Mouse (Mus musculus): ENCODE measurements around the gene Ramp3.

Ramp3 gene

DNA sequence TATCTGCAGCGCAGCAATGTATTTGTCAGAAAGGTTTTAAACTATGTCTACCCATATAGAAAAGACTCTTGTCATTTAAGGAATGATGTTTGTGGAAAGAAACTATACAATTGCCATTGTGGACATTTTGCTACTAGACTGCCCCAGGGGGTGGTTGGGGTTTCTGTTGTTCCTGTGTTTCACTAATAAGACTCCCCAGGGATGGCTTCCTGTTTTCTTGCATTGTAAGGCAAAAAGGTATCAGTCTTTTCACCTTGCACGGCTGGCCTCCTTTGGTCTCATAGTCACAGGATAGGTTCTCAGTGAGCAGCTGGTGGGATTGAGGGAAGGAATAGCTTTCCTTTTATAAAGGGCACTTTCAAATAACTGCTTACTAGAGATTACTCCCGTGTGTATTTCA lies 26.4 kb downstream of the Ramp3 start:
- Histone ChIP-seq H3K27me3 (ENCODE audit: control insufficient read depth, insufficient read depth, low read length, poor library complexity, severe bottlenecking) (no peaks in the 10 kb centered on the region), H3K36me3 (ENCODE audit: control insufficient read depth, insufficient read depth, low read length, poor library complexity, severe bottlenecking) (no peaks in the 10 kb centered on the region)
- no peak for DNase-seq (ENCODE audit: low read depth, low spot score)

GRCm38 (mm10) chr11:6688888-6689287 lies 30.6 kb downstream of the Ramp3 start:
- DNase-seq (ENCODE audit: low read depth, low spot score): no peak
- H3K27me3 ChIP-seq (ENCODE audit: control insufficient read depth, insufficient read depth, low read length, poor library complexity, severe bottlenecking): no peaks in the 10 kb centered on the region
- no peaks in the 10 kb centered on the region for H3K36me3 ChIP-seq (ENCODE audit: control insufficient read depth, insufficient read depth, low read length, poor library complexity, severe bottlenecking)

GRCm38 (mm10) chr11:6692341-6692740 lies 34.0 kb downstream of the Ramp3 start:
- no peak for DNase-seq (ENCODE audit: low read depth, low spot score)
- H3K27me3 ChIP-seq (ENCODE audit: control insufficient read depth, insufficient read depth, low read length, poor library complexity, severe bottlenecking): no peaks in the 10 kb centered on the region
- H3K36me3 ChIP-seq (ENCODE audit: control insufficient read depth, insufficient read depth, low read length, poor library complexity, severe bottlenecking): no peaks in the 10 kb centered on the region

DNA sequence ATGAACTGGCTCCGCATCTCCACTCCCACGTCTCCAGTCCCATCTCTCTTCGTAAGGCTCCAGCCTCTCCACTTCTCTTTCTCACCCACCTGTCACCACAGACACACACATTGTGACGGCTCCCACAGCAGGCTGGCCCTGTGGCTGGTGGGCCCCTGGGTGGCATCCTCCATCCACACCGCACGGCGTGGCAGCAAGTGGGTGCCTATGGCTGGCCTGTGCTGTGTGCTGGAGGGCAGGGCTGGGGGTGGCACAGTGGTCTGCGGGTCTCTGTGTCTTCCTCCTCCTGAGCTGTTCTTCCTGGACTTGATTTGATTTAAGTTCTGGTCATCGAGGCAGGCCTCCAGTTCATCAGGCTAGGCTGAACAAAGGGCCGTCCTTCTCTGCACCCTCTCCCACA lies 35.8 kb downstream of the Ramp3 start:
- H3K27me3 ChIP-seq (ENCODE audit: control insufficient read depth, insufficient read depth, low read length, poor library complexity, severe bottlenecking): no peaks in the 10 kb centered on the region
- H3K36me3 ChIP-seq (ENCODE audit: control insufficient read depth, insufficient read depth, low read length, poor library complexity, severe bottlenecking): no peaks in the 10 kb centered on the region
- no peak for DNase-seq (ENCODE audit: low read depth, low spot score)

DNA sequence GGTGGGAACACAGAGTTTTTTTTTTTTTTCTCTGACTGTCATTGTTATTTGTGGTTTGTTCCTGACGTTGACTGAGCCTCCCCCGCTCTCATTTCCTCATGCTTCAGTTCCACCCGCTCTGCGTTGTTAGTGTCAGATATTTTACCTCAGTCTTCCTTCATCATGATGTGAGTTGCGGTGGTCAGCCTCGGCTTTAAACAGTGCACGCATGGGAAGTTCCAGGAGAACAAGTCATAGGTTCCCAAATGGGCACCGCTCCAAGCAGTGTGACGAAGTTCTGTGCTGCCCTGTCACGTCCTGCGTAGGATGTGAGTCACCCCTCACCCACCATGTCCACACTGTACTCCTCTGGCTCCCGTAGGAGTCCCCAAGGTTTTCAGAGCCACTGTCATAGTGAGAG lies 36.9 kb downstream of the Ramp3 start:
- H3K27me3 ChIP-seq (ENCODE audit: control insufficient read depth, insufficient read depth, low read length, poor library complexity, severe bottlenecking): no peaks in the 10 kb centered on the region
- no peaks in the 10 kb centered on the region for H3K36me3 ChIP-seq (ENCODE audit: control insufficient read depth, insufficient read depth, low read length, poor library complexity, severe bottlenecking)
- peak; percentile 28 for DNase-seq (ENCODE audit: low read depth, low spot score)

GRCm38 (mm10) chr11:6696551-6696950 lies 38.2 kb downstream of the Ramp3 start:
- Histone ChIP-seq H3K36me3 (ENCODE audit: control insufficient read depth, insufficient read depth, low read length, poor library complexity, severe bottlenecking) (no peaks in the 10 kb centered on the region), H3K27me3 (ENCODE audit: control insufficient read depth, insufficient read depth, low read length, poor library complexity, severe bottlenecking) (no peaks in the 10 kb centered on the region)
- DNase-seq (ENCODE audit: low read depth, low spot score): no peak

GRCm38 (mm10) chr11:6697751-6698150 lies 39.4 kb downstream of the Ramp3 start:
- no peaks in the 10 kb centered on the region for H3K27me3 ChIP-seq (ENCODE audit: control insufficient read depth, insufficient read depth, low read length, poor library complexity, severe bottlenecking)
- H3K36me3 ChIP-seq (ENCODE audit: control insufficient read depth, insufficient read depth, low read length, poor library complexity, severe bottlenecking): no peaks in the 10 kb centered on the region

DNA sequence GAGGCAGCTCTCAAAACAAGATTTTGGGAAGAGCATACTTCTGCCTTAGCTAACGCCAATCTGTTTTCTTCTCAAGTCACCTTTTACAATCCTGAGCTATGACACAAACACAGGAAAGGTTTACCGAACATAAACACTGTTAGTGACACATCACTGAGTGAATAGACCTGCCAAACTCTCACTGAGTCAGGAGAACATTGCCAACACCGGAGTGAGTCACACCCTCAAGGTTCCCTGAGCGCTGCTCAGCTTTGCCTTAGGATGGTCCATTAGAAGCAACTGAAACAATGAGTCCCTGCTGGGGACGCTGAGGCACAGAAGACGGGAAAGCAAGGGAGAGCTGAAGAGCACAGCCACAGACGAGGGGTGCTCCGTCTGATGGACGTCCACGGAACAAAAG lies 40.0 kb downstream of the Ramp3 start:
- no peaks in the 10 kb centered on the region for H3K36me3 ChIP-seq (ENCODE audit: control insufficient read depth, insufficient read depth, low read length, poor library complexity, severe bottlenecking)
- no peaks in the 10 kb centered on the region for H3K27me3 ChIP-seq (ENCODE audit: control insufficient read depth, insufficient read depth, low read length, poor library complexity, severe bottlenecking)
- no peak for DNase-seq (ENCODE audit: low read depth, low spot score)

More at GRCm38 (mm10) chr11:6697751-6698150, 39.4 kb downstream of the Ramp3 start:
- no peak for DNase-seq (ENCODE audit: low read depth, low spot score)

GRCm38 (mm10) chr11:6702258-6702657 lies 43.9 kb downstream of the Ramp3 start:
- no peak for DNase-seq (ENCODE audit: low read depth, low spot score)
- Histone ChIP-seq H3K27me3 (ENCODE audit: control insufficient read depth, insufficient read depth, low read length, poor library complexity, severe bottlenecking) (no peaks in the 10 kb centered on the region; the same call in 1 of the 2 replicates), H3K36me3 (ENCODE audit: control insufficient read depth, insufficient read depth, low read length, poor library complexity, severe bottlenecking) (no peaks in the 10 kb centered on the region)

GRCm38 (mm10) chr11:6704851-6705250 lies 46.5 kb downstream of the Ramp3 start:
- H3K36me3 ChIP-seq (ENCODE audit: control insufficient read depth, insufficient read depth, low read length, poor library complexity, severe bottlenecking): no peaks in the 10 kb centered on the region
- H3K27me3 ChIP-seq (ENCODE audit: control insufficient read depth, insufficient read depth, low read length, poor library complexity, severe bottlenecking): no peaks in the 10 kb centered on the region; the same call in 1 of the 2 replicates

GRCm38 (mm10) chr11:6705516-6705915 lies 47.2 kb downstream of the Ramp3 start:
- no peaks in the 10 kb centered on the region for H3K36me3 ChIP-seq (ENCODE audit: control insufficient read depth, insufficient read depth, low read length, poor library complexity, severe bottlenecking)
- DNase-seq (ENCODE audit: low read depth, low spot score): no peak
- H3K27me3 ChIP-seq (ENCODE audit: control insufficient read depth, insufficient read depth, low read length, poor library complexity, severe bottlenecking): no peaks in the 10 kb centered on the region; the same call in 1 of the 2 replicates

More at GRCm38 (mm10) chr11:6704851-6705250, 46.5 kb downstream of the Ramp3 start:
- DNase-seq (ENCODE audit: low read depth, low spot score): no peak

- DNase-seq (ENCODE audit: low read depth, low spot score): no peak
- Histone ChIP-seq H3K36me3 (ENCODE audit: control insufficient read depth, insufficient read depth, low read length, poor library complexity, severe bottlenecking) (no peaks in the 10 kb centered on the region), H3K27me3 (ENCODE audit: control insufficient read depth, insufficient read depth, low read length, poor library complexity, severe bottlenecking) (no peaks in the 10 kb centered on the region; the same call in 1 of the 2 replicates)
Measured at GRCm38 (mm10) chr11:6706796-6707195, 48.5 kb downstream of the Ramp3 start.

DNA sequence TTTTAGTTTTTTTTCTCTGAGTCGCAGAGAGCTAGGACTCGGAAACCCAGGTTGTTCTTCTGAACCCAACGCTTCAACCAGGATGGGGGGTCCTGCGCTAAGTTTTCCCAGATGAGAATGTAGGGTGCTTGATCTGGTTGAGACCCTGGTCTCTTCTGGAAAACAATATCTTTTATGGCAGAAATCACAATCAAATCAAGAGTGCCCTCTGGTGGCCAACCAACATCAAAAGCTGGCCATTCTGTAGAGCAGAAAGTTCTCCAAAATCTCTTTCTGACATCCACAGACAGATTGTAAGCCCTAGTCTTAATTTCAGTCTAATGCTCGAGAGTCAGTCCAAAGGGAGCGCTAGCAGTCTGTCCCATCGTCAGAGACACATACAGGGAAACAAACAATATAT lies 50.1 kb downstream of the Ramp3 start:
- H3K36me3 ChIP-seq (ENCODE audit: control insufficient read depth, insufficient read depth, low read length, poor library complexity, severe bottlenecking): no peaks in the 10 kb centered on the region
- DNase-seq (ENCODE audit: low read depth, low spot score): no peak
- no peaks in the 10 kb centered on the region; the same call in 1 of the 2 replicates for H3K27me3 ChIP-seq (ENCODE audit: control insufficient read depth, insufficient read depth, low read length, poor library complexity, severe bottlenecking)

DNA sequence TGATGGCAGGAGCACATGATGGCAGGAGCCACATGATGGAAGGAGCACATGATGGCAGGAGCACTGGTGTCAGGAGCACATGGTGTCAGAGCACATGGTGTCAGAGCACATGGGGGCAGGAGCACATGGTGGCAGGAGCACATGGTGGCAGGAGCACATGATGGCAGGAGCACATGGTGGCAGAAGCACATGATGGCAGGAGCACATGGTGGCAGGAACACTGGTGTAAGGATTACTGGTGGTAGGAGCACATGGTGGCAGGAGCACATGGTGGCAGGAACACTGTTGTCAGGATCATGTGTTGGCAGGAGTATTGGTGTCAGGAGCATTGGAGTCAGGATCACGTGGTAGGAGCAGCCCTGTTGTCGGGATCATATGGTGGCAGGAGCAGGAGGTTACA lies 52.1 kb downstream of the Ramp3 start:
- peak; percentile 9 for DNase-seq (ENCODE audit: low read depth, low spot score)
- no peaks in the 10 kb centered on the region; the same call in 1 of the 2 replicates for H3K27me3 ChIP-seq (ENCODE audit: control insufficient read depth, insufficient read depth, low read length, poor library complexity, severe bottlenecking)
- no peaks in the 10 kb centered on the region for H3K36me3 ChIP-seq (ENCODE audit: control insufficient read depth, insufficient read depth, low read length, poor library complexity, severe bottlenecking)

DNA sequence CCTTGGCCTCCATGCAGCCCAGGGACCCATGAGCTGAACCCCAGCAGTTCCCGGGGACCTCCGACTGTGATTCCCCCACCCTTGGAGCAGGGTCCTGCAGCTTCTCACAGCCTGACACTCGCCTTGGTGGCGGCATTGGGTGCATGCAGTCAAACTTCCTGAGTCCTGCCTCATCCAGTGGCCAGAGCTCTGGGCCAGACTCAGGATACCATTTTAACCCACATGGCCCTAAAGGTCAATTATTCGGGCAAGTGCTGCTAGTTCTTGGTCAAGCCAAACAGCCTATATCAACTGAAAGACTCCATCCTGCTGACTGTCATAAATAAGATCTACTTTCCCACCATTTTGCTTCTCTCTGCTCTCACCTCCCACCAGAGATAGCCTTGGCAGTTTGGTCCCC lies 62.4 kb downstream of the Ramp3 start:
- Histone ChIP-seq H3K36me3 (ENCODE audit: control insufficient read depth, insufficient read depth, low read length, poor library complexity, severe bottlenecking) (no peaks in the 10 kb centered on the region), H3K27me3 (ENCODE audit: control insufficient read depth, insufficient read depth, low read length, poor library complexity, severe bottlenecking) (no peaks in the 10 kb centered on the region; the same call in 1 of the 2 replicates)
- no peak for DNase-seq (ENCODE audit: low read depth, low spot score)

DNA sequence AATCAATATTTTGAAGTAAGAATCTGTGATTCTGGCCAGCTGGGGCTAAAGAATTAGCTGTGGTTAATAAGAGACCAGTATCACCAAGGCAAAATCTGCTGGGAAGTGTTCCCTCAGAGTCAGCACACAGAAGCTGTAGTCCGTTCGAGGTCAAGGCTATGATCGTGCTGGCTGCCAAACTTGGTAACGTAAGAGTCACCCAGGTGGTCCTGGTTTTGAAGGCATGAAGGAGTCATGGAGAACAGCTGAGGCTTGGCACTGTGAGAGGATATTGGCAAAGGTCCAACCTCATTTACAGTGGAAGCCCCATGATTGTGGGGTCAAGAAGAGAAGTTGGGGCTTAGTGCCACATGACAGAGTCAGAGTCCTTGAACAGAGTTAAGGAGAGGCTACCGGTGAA lies 68.6 kb downstream of the Ramp3 start:
- no peaks in the 10 kb centered on the region for H3K36me3 ChIP-seq (ENCODE audit: control insufficient read depth, insufficient read depth, low read length, poor library complexity, severe bottlenecking)
- DNase-seq (ENCODE audit: low read depth, low spot score): no peak
- no peaks in the 10 kb centered on the region for H3K27me3 ChIP-seq (ENCODE audit: control insufficient read depth, insufficient read depth, low read length, poor library complexity, severe bottlenecking)
